Mouse (Mus musculus): ENCODE measurements around the gene Slc7a1.

Gene Slc7a1

DNA sequence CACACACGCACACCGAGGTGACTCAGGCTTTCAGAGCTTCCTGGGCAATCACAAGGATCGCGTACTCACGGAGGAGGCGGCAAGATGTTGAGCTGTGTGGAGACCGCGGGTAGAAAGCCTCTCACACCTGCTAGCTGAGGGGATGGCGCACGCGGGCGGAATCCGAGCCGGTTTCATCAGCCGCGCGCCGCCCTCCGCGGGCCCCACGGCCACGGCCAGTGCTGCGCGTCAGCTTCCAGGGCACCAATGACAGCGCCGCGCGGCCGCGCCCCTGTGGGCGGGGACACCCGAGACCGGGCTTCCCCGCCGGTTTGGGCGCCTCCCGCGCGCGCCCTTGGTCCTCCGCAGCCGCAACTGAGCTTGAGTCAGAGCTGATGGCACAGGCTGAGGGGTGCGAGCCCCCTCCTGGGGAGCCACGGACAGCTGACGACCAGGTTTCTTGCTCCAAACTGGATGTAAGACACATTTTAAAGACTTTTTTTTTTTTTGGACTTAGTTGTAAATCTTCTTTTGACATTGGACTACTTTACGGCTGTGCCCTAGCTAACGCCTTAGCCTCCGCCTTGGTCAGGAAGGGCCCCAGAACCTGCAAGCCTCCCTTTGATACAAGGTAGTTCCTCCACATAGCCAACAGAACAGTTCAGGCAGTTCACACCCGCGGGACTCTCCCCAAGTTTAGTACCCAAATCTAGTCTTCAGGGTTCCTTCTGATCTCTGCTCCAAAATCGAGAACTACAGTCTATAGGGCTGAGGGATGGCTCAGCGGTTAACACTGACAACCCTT is at the start of gene Slc7a1:
Gene Slc7a1, minus strand, starts transcription at position 245 of the 784 bp plus-strand sequence.
- DNase-seq, result peak; percentile 88 to 93

DNA sequence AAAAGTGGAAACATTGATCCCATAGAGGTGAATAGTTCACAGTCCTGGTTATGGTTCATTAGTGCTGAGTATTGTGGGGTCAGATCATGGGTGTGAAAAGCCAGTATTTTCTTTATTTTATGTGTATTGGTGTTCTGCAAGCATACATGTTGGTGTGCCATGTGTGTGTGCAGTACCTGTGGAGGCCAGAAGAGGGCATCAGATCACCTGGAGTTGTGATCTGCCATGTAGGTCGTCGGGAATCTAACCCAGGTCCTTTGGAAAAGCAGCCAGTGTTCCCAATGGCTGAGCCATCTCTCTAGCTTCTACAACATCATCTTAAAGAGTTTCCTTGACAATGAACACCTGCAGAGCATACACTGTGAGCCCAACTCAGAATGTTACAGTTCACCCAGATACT is 45.3 kb upstream of the Slc7a1 start:
- DNase-seq, result no peak

GRCm38 (mm10) chr5:148443734-148444133 is 44.0 kb upstream of the Slc7a1 start:
- no peak for DNase-seq

DNA sequence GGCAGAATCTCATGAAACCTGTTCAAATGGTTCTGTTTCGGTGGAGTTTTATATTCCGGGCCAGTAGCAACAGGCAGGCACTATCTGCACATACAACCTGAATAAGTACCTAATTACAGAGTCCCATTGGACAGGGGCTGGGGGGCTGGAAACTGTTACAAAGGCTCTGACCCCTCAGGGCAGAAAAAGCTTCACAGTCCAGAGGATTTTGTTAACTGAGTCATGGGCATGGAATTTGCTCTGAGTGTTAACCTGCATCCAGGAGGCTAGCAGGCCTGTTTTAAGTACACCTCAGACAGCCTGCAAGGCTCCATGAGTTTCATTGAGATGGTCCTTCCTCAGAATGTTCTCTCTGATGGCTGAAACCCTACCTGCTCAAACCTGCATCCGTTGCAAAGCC is 36.0 kb upstream of the Slc7a1 start:
- DNase-seq, result no peak

GRCm38 (mm10) chr5:148432121-148432520 is 32.4 kb upstream of the Slc7a1 start:
- DNase-seq, result no peak

GRCm38 (mm10) chr5:148428846-148429245 is 29.1 kb upstream of the Slc7a1 start:
- peak in 1 of 2 experiments; percentile 14 for DNase-seq

GRCm38 (mm10) chr5:148425136-148425535 is 25.4 kb upstream of the Slc7a1 start:
- no peak for DNase-seq

GRCm38 (mm10) chr5:148421326-148421725 is 21.6 kb upstream of the Slc7a1 start:
- DNase-seq, result no peak

DNA sequence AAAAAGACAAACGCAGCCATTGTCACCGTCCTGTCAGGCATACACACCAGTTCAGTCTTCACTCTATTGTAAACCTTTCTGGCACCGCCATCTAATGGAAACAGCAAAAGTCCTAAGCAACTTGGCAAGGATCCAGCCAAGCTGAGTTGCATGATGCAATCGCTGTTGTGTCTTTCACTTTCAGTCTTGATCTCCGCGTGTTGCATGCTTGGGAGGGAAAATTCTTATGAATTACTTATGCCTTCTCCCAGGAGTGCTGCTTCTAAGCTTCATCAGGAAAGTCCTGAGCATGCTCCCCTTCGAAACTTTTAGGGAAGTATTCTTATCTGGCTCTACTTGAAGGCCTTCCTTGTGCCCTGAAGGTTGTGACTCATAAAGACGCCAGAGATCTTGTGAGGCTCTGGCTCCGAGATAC is 19.4 kb upstream of the Slc7a1 start:
- DNase-seq, result peak in 1 of 2 experiments; percentile 25

DNA sequence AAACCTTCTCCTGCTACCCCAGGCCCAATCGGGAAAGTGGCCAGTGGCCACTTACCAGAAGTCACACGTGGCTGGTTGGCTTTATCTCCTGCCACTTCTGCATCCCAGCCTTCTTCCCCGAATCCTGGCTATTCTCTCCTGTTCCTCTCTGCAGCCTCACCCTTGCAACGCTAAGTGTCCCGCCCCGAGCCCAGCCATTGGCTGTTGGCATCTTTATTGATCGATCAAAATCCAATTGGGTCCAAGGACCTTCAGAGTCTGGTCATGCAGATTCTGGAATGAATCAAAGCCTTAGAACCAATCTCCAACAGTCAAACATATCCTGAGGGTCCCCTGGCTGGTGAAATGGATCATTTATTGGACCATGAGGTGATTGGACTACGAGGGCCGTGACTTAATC is 18.7 kb upstream of the Slc7a1 start:
- DNase-seq, result no peak

GRCm38 (mm10) chr5:148417756-148418155 is 18.1 kb upstream of the Slc7a1 start:
- DNase-seq, result no peak

- no peak for DNase-seq
Measured at GRCm38 (mm10) chr5:148416461-148416860, 16.8 kb upstream of the Slc7a1 start.

DNA sequence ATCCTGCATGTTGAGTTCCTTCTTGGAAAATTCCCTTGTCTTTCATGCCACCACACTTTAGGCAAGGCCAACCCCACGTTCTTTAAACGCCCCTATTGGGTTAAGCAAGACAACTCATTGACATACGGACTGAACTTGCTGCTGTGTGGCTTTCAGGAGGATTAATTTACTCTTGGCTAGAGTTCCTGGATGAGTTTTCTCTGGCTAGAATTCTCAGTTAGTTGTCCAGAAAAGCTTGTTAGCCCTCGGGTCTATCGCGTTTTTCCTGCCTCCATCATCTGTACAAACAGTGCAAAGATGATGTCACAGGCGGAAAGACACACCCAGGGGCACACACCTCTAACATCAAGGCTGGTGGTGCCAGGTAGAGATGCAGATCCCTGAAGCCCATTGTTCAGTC is 14.5 kb upstream of the Slc7a1 start:
- DNase-seq, result no peak

GRCm38 (mm10) chr5:148412504-148412903 is 12.8 kb upstream of the Slc7a1 start:
- DNase-seq, result no peak

DNA sequence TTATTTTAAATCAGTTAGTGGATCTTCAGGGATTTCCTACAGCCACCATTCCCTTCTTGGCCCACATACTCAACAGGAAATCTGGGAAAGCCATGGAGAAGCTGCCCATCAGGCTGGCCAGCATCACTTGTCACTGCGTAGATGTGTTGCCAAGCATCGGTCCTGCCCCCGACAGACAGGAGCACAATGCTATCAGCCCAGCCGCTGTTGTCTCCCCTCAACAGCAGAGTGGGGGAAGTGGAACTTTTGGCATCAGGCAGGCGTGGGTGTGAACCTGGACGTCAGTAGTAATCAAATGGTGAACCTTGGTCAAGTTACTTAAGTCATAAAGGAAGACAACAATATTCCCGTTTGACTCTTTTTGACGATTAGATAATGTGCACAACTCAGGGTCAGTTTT is 9.8 kb upstream of the Slc7a1 start:
- no peak for DNase-seq

- DNase-seq, result no peak
Measured at GRCm38 (mm10) chr5:148406913-148407312, 7.2 kb upstream of the Slc7a1 start.

DNA sequence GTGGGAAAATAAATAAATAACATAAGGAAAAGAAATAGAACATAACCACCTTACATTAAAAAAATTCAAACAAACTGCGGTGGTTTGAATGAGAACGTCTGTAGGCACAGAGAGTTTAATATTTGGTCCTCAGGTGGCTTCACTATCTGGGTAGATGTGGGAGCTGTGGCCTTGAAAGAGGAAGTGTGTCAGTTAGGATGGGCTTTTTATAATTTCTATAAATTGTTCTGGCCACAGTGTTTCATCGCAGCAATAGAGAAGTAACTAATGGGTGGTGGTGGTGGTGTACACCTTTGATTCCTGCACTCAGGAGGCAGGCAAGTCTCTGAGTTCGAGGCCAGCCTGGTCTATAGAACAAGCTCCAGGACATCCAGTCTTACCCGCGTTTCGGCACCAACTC is 4.8 kb upstream of the Slc7a1 start:
- no peak for DNase-seq

DNA sequence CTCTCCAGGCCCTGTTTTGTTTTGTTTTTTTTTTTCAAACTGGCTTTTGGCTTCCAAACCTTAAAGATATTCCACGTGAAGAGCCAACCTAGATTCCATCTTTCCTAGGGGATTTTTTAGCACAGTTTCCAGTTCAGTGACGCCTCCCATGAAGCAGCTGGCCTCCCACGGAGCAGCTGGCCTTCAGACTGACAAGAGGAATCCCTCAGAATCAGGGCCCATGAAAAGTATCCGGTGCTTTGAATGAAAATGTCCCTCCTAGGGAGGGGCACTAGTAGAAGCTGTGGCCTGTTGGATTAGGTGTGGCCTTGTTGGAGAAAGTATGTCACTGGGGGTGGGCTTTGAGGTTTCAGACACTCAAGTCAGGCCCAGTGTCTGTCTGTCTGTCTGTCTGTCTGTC is 2.9 kb upstream of the Slc7a1 start:
- no peak for DNase-seq

GRCm38 (mm10) chr5:148398766-148399659 is 691 bp downstream of the Slc7a1 start:
- peak in 1 of 2 experiments; percentile 60 for DNase-seq

DNA sequence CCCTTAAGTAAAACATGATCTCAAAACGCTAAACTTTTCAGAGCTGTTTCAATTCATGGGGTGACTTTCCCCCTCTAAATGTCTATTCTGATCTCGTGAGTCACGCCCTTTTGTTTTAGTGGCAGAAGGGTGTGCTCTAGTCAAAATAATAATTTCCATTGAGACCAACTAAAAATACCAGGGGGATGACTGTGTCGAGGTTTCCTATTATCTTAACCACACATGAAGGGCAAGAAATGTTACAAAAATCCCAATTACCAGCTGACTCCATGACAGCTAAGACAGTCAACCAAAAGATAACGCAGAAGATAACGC is 1.3 kb downstream of the Slc7a1 start:
- DNase-seq, result no peak

DNA sequence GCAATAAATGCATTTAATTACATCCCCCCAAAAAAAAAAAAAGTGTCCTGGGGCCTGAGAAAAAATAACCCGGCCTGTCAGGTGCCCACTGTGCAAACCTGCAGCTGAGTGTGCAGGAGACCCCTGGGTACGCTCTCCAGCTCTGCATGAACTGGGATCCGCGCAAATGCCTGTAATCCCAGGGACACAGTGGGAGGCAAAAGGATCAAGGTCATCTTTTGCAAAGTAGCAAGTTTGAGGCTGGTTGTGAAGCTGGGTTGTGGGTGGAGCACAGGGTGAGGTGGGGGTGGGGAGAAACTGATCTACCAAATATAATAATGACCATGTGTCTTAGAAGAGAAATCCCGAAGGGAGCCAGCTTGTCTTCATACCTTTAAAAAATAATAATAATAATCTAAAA is 1.8 kb downstream of the Slc7a1 start:
- no peak for DNase-seq

- no peak for DNase-seq
Measured at GRCm38 (mm10) chr5:148397418-148397817, 2.3 kb downstream of the Slc7a1 start.

- DNase-seq, result no peak
Measured at GRCm38 (mm10) chr5:148393316-148393715, 6.4 kb downstream of the Slc7a1 start.

- DNase-seq, result no peak
Measured at GRCm38 (mm10) chr5:148392831-148393230, 6.9 kb downstream of the Slc7a1 start.

Data from spleen, adult 18-20 months (tissue).